Mouse (Mus musculus): ENCODE results near the gene Cyp4a32.
"Not testable (repeated sequence)": the region's sequence is repeated elsewhere in the genome, so short reads cannot be mapped to it uniquely, and the experiment has no call there.

The Cyp4a32 gene

GRCm38 (mm10) chr4:115600611-115601010, at the start of gene Cyp4a32:
TSS of gene Cyp4a32 (plus strand) at chr4:115600969.
- not testable (repeated sequence) for DNase-seq (ENCODE audit: low spot score in 2 of 2)

GRCm38 (mm10) chr4:115552726-115553125, 48.0 kb upstream of the Cyp4a32 start:
- no peak for DNase-seq (ENCODE audit: low spot score in 2 of 2)

GRCm38 (mm10) chr4:115555513-115555912, 45.3 kb upstream of the Cyp4a32 start:
- DNase-seq (ENCODE audit: low spot score in 2 of 2), result no peak

GRCm38 (mm10) chr4:115557861-115558561, 42.8 kb upstream of the Cyp4a32 start:
- no peak for DNase-seq (ENCODE audit: low spot score in 2 of 2)

GRCm38 (mm10) chr4:115561236-115561635, 39.5 kb upstream of the Cyp4a32 start:
- not testable (repeated sequence) for DNase-seq (ENCODE audit: low spot score in 2 of 2)

GRCm38 (mm10) chr4:115563401-115563800, 37.4 kb upstream of the Cyp4a32 start, which contains the start of gene Cyp4a31:
TSS of gene Cyp4a31 (plus strand) at chr4:115563649.
- DNase-seq (ENCODE audit: low spot score in 2 of 2), result no peak

DNA sequence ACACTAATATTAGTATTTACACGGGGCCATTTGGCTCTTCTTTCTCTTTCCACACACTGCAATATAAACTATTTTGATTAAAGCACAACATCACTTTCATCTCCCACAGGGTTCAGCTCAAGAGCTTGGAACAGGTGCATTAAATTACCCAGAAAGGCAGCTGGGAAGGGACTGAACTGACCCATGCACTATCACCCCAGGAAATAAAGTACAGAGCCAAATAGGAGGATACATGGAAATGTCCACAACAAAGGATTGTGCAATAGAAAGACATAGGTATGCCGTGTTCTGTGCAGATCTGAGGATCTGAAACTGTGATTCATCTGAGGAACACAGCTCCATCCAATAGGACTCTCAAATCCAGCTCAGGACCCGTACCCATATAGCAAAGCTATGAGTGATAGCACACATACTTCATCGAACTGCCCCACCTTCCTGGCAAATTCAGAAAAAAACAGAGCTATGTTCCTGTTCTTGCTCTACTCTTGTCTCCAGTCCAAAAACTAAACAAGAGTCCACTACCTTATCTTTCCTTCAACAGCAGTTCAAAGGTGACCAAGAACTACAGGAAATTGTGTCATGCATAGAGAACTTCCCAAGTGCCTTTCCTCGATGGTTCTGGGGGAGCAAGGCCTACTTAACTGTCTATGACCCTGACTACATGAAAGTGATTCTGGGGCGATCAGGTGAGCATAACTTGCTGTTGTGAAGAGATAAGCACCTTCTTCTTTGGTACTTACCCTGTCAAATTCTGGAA, 36.1 kb upstream of the Cyp4a32 start:
- DNase-seq (ENCODE audit: low spot score in 2 of 2), result not testable (repeated sequence)

- no peak for DNase-seq (ENCODE audit: low spot score in 2 of 2)
These were observed 25.5 kb upstream of the Cyp4a32 start for GRCm38 (mm10) chr4:115575255-115575654.

- DNase-seq (ENCODE audit: low spot score in 2 of 2), result no peak
These were observed 25.0 kb upstream of the Cyp4a32 start for GRCm38 (mm10) chr4:115575776-115576175.

DNA sequence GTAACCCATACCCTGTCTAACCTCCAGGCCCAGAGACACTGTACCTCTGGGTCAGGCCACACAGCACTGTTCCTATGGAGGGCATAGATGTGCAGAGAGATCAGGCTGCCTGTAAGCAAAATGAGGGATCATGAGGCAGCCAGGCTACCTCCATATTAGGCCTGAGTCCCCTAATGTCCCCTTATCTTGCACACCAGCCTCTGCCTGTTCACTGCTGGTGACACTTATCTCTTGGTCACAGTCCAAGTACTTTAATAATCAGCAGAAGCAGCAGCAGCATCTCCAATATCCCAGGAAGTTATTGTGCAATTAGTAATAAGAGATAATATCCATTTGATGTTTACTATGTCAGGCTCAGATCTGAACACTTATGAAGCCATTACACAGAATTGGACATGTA, 17.7 kb upstream of the Cyp4a32 start:
- DNase-seq (ENCODE audit: low spot score in 2 of 2), result no peak

DNA sequence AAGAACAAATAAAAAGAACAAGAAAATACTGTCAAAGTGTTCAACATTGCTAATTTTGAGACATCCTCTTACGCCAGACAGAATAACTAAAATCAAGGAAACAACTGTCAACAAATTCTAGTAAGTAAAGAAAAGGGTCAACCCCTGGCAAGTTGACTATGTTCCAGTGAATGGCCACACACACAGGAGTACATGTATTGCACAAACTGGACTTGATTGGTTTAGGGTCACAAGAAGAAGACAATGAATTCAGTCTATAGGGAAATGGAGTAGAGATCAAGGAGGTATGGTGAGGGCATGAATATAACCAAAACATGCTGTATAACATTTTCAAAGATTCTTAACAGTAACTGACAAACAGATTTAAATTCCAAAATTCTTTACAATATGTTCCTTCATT, 4.4 kb upstream of the Cyp4a32 start:
- no peak for DNase-seq (ENCODE audit: low spot score in 2 of 2)

DNA sequence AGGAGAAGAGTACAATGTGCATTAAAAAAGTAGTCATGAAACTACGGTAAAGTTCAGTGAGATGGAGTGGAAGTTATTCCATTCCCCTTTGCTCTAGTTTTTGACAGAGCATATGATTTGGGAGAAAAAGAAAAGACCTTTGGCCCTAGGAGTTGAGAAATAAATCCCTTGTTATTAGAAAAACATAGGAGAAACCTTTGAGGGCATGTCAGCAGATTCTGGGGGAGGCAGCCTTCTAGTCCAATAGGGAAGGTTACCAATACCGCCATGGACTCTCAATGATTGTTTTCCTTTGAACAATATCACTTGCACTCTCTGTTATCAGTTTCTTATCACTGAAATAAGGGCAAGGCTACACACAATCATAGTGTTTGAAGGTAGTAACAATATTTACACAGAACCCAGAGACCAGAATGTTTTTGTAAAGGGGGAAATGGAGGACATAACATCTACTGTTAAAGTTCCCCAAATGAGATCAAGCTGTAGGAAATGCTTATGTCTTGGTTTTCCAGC, 3.9 kb upstream of the Cyp4a32 start:
- DNase-seq (ENCODE audit: low spot score in 2 of 2), result no peak

DNA sequence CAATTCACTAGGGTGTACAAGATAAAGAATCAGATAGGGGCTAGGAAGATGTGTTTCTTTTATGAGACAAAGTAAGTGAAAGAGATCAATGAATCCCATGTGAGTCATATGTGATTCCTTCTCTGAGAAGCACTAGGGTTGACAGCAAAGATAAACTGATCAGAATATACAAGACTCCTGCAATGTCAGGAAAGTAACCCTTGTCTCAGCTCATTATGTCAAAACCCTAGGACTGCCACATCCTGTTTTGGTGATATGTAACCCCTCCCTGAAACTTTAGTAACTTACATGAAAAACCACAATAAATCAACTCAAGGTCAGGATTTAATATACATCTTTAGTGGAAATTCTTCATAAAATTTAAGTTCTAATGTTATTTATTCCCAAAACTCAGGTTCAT, 13.2 kb downstream of the Cyp4a32 start:
- no peak for DNase-seq (ENCODE audit: low spot score in 2 of 2)

GRCm38 (mm10) chr4:115625560-115625959, 24.8 kb downstream of the Cyp4a32 start:
- not testable (repeated sequence) for DNase-seq (ENCODE audit: low spot score in 2 of 2)

GRCm38 (mm10) chr4:115642967-115643754, 42.4 kb downstream of the Cyp4a32 start:
- no peak for DNase-seq (ENCODE audit: low spot score in 2 of 2)

DNA sequence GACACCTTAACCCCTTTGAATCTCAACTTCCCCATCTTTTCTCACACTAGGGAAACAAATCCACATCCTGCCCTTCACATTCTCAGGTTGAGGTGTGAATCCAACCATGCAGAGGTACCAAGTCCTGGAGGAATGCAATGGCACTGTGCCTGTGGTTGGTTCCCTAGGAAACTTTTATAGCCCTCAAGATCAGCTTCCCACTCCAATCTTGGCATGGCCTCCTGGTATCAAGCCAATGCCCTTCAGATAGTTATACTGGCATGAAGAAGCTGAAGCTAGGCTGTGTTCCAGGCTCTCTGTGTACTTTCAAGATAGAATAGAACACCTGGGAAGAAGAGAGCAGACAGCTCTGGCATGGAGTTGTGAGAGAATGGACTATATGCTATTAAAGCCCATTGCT, 44.6 kb downstream of the Cyp4a32 start:
- DNase-seq (ENCODE audit: low spot score in 2 of 2), result no peak

- no peak for DNase-seq (ENCODE audit: low spot score in 2 of 2)
These were observed 46.8 kb downstream of the Cyp4a32 start, which contains the start of gene Cyp4b1 for GRCm38 (mm10) chr4:115647580-115647979. TSS of gene Cyp4b1 (minus strand) at chr4:115647723.

GRCm38 (mm10) chr4:115648752-115649151, 48.0 kb downstream of the Cyp4a32 start:
- DNase-seq (ENCODE audit: low spot score in 2 of 2), result no peak

DNA sequence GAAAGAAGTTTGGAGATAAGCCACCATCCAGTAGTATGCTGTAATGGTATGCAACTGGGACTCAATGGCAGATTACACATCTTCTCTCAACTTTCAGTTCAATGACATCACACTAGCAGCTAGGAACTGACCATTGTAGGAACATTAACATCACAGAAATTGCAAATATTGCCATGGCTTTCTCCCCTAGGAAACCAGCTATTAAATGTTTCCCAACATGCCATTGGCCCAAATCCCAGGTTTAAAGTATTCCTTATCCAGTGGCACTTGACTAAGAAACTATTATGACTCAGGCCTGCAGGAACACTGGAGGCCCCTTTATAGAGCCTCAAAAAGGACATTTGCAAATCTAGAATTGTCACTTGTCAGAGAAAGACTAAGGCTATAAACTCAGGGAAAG, 48.6 kb downstream of the Cyp4a32 start:
- no peak for DNase-seq (ENCODE audit: low spot score in 2 of 2)

GRCm38 (mm10) chr4:115650866-115651265, 50.1 kb downstream of the Cyp4a32 start:
- peak; percentile 45 to 75 for DNase-seq (ENCODE audit: low spot score in 2 of 2)

DNA sequence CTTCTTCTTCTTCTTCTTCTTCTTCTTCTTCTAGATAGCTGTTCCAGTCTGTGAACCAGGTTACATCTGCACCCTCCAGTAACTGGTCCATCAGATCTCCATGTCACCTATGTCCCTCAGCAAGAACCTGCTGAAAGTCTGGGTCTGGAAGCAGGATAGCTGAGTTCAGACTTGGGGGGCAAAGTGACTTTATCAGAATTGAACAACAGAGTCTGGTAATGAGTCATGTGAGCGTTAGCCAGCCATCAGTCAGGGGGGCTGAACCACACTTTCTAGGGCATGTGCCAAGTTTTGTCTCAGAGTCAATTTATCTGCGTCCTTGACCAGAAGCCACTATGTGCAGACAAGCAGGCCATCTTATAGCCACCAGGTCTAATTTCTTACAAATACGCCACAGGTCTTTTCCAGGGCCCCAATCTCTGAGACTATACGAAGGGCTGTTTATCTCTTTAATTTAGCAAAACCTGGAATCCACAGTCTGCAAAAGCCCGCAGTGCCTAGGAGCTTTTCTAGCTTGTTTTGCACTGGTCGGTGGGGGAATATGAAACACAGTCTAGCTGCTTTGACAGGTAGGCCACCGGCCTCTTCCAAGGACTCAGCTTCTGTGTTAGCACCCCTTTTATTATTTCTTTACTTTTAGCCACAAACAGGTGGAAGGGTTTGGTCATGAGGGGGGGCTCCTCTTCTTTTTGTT, 55.2 kb downstream of the Cyp4a32 start:
- DNase-seq (ENCODE audit: low spot score in 2 of 2), result not testable (repeated sequence)

Measured in frontal cortex, postnatal 36 days (tissue).